Mouse (Mus musculus): ENCODE measurements around the gene Cyp2f2. TPM values are rescaled to one million over a fixed set of nuclear protein-coding genes. Genes with fewer than 3 reads are reported as not detected.

Gene Cyp2f2
- not detected for total RNA-seq (2021)
- long read RNA-seq, experiment 1 = 0 reads
- long read RNA-seq, experiment 2 = 0 reads

DNA sequence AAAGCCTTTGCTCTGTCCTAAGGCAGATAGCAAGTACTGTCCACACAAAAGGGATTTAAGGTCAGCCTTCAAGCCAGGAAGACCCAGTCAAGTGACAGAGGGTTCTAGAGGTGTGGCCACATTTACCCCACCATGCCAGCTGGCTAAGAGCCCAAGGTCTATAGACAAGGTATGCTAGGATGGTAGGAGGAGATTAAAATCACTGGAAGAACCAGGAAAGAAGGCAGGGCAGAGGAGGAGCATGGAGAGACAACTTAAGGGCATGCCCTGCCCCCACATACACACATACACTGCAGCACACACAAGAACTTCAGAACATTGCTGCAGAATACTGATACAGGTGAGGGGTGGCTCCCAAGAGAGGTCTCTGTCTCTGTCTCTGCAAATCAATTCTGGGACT is at the start of gene Cyp2f2:
Gene Cyp2f2, plus strand, starts transcription at position 234 of the 400 bp plus-strand sequence.
- no peak for DNase-seq (ENCODE audit: low spot score in 2 of 2)

DNA sequence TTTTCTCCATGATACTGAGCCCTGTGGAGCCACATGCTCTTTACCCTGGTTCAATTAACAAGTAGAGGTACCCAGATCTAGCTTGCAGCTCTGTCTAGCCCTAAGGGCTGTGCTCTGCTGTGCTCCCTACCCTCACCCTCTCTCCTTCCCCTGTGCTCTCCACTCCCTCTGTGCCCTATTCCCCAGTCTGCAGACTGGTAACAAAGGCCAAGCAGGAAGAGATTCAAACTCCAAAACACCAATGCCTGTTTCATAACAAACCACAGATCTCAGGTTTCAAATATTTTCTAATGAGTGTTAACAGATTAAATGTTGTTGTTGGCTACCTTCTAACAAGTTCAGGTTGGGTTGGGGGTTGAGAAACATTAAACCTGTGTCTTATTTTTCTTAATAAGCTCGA is 41.1 kb upstream of the Cyp2f2 start:
- DNase-seq (ENCODE audit: low spot score in 2 of 2) = no peak

DNA sequence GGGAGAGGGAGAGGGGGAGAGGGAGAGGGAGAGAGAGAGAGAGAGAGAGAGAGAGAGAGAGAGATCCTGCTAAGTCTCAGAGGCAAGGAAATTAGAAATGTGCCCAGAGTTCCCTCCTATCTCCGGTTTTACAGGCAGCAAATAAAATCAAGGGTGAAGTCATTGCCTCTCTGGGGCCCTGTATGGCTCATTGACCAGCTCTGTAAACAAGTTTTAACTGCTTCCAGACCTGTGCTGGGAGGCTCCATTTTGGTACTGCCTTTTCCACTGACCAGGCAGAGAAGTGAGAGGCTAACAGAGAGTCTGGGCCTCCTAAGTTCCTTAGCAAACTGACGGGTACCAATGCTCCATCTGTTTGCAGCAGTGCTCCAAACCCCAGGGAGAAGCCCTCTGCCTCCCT is 38.1 kb upstream of the Cyp2f2 start:
- DNase-seq (ENCODE audit: low spot score in 2 of 2) = no peak

DNA sequence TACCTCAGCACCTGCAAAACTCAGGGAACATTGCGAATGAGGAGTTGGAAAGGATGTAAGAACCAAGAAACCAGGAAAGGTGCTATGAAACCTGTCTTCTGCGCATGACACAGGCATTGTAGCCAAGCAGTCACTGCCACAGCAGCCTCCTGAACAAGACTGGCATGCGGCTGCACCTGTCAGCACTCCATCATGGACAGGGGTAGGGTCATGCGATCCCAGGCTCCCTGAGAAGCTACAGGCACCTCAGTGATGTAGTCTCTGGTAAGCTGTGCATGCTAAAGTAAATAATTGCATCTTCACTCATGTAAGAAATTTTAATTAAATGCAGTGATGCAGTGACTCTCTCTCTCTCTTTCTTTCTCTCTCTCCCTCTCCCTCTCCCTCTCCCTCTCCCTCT is 28.7 kb upstream of the Cyp2f2 start:
- no peak for DNase-seq (ENCODE audit: low spot score in 2 of 2)

DNA sequence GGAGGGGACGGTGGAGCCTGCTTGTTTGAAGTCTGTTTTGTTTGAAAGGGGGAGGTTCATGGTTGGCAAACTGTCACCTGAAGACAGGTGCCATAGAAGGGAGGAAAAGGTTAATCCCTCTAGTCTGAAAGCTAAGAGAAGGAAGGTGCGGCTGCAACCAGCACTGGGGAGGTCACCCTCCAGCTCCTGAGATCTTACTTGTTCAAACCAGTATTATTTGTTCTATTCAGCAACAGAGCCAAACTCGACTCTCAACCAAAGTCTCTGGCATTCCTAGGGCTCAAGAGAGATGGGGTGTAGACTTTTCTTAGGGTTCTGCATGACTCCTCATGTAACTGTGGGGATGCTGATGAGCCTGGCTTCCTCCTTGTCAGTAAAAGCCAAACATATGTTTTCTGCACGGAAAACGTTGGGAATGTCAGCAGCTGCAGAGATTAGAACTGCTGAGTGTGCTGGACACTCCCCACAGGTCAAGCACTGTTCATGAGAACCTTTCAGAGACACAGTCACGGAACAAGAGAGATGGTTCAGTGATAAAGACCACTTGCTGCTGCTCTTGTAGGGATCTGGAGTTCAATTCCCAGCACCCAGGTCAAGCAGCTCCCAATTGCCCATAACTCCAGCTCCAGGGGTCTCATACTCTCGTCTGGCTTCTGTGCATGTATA is 27.5 kb upstream of the Cyp2f2 start:
- no peak for DNase-seq (ENCODE audit: low spot score in 2 of 2)

DNA sequence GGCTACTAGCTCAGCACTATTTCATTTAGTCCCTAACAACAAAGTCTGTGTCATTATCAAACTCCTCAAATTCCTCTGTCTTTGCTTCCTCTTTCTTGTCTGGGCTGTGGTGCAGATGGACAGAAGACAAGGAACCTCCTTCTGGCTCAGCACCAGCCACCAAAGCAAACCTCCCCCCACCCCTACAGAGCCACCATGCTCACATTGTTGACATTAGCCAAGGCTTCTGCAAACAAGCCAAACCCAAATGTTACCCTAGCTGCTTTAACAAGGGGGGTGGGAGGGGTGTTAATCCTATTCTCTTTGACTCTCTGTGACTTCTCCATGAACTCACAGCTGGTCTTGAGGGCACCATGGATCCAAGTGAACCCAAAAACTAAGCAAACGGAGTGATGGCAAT is 26.8 kb upstream of the Cyp2f2 start:
- no peak for DNase-seq (ENCODE audit: low spot score in 2 of 2)

DNA sequence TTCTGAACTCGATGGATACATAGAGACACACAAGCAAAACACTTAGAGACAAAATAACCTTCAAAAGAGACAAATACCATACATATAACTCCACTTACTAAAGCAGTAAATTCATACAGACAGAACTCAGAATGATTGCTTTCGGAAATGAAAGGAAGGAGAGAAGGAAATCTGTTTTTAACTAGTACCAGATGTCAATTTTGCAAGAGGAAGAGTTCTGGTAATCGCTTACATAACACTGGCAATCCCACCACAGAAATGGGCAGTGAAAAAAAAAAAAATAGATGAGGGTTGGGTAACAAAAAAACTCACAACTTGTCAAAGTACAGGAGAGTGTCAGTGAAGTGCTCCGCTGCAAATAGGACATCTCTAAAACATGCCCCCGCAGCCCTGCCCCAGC is 14.8 kb upstream of the Cyp2f2 start:
- no peak for DNase-seq (ENCODE audit: low spot score in 2 of 2)

DNA sequence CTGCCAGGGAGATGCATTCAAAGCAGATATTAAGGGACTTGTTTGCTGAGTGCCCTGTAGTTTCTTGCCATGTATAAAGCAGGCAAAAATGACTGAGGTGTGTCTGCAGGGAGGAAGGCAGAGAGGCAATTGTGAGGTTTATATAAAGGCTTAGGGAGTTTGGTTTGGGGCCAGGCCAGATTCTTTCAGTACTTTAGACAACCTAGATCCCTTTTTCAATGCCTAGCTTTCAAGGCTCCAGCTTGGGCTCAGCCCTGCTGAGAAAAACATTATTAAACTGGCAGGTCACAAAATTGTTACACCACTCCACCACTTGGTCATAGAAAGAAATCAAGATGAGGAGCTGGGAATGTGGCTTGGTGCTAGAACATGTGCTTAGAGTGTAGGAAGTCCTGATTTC is 9.4 kb upstream of the Cyp2f2 start:
- DNase-seq (ENCODE audit: low spot score in 2 of 2) = no peak

DNA sequence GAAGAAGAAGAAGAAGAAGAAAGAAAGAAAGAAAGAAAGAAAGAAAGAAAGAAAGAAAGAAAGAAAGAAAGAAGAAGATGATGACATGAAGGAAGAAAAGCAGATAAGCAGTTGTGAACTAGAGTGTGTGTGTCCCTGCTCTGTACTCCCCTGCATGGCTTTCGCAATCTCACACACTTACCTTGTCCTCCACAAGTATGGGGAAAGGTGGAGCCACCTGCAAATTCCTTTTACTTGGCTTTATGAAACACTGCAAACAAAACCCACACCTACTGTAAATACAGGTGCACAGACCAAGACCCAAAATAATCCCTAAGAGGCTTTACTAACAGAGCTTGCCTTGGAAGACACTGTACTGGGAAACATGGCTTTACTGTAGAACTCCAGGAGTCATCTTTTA is 8.7 kb upstream of the Cyp2f2 start:
- DNase-seq (ENCODE audit: low spot score in 2 of 2) = no peak

DNA sequence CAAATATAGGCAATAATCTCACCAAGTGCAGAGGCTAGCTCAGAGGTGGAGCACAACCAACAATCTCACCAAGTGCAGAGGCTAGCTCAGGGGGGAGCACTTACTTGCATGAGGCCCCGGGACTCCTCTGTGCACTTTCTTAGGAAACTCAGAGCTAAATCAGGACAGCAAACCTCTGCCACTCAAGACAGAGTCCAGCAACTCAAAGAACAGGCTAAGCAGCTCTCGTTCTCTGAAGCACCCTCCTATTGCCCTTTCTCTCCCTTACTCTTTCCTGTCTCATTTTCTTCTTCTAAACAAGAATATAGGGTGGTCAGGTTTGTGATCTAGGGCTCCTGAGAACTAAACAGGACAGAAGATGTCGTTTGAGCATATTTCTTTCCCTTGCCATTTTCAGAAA is 7.7 kb upstream of the Cyp2f2 start:
- no peak for DNase-seq (ENCODE audit: low spot score in 2 of 2)

DNA sequence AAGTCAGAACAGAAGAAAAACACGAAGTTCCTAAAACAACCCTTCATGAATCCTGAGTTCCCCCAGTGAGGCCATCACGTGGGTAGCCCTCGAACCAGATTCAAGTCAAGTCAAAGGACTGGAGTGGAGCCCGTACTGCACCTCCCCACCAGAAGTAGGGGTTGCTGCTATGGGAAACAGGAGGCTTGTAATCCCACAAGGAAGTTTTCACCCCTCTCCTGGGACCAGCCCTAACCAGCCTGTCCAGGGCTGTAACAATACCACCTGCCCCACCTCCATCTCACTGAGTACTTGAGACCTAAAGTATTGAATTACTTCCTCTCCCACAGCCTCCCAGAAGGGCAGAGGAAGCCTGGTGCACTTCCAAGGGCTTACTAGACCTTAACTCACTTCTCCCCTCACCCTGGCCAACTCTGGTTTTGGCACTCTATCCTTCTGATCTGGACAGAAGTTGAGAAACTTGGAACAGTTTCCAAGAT is 1.6 kb upstream of the Cyp2f2 start:
- DNase-seq (ENCODE audit: low spot score in 2 of 2) = peak in 1 of 2 experiments; percentile 12

DNA sequence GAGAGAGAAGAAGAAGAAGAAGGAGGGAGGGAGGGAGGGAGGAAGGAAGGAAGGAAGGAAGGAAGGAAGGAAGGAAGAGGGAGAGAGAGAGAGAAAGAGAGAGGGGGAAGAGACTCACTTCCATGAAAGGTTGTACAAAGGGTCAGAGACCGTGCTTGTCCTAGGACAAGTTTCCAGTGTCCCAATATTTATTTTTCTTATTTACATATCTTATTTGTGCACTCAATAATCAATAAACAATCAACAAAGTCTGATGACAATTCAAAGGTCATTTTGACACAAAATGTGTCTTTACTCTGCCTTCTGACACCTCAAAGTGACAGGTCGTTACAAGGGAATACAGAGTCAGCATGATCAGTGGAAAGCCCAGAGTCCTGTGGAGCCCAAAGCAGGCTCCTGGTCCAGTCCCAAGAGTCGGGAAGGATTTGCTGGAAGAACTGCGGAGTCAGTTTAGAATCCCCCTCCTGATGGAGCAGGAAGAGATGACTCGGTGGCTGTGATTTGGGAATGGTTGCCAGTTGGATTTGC is 4.7 kb downstream of the Cyp2f2 start:
- DNase-seq (ENCODE audit: low spot score in 2 of 2) = no peak

DNA sequence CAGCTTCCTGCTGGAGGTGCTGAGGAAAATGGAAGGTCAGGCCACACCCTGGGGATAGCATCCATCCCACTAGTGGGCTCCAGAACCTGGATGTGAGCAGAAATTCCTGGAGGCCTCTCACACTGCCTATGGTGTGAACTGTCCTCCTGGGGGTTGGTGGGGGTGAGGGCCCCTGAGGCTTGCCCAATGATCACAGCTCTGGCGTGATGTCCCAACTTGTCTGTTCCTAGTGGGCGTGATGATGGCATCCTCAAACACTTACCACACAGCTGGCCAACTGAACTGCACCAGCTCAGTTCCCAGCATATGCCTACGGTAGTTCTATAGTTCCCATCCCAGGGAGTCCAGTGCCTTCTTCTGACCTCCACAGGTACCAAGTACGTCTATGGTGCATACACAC is 5.3 kb downstream of the Cyp2f2 start:
- no peak for DNase-seq (ENCODE audit: low spot score in 2 of 2)

DNA sequence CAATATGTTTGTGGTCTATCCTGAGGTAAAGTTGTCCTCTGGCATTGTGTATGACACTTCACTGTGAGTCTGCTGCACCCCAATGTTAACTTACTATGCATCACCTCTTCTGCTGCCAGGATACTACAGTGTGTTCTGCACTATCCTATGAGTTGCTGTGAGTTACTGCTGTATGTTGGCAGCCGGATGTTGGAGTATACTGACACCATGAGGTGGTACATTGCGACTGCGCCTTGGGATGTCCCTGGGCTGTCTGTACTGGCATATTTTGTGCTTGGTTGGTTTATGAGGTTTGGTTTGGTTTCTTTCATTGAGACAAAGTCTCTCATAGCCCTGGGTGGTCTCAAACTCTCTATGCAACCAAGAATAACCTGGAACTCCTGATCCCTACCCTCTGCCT is 8.5 kb downstream of the Cyp2f2 start:
- DNase-seq (ENCODE audit: low spot score in 2 of 2) = peak; percentile 22 to 36

DNA sequence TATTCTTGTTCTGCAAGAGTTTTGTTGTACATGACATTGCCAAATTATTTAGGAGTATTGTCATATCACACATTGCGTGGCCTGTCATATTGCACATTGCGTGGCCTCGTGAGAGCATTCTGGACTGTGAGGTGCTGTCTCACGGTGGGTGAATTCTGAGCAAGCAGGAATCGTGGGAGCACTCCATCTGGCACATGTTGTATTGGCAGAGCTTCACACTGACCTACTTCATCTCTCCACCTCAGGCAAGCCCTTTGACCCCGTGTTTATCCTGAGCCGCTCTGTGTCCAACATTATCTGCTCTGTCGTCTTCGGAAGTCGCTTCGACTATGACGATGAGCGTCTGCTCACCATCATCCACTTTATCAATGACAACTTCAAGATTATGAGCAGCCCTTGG is 9.2 kb downstream of the Cyp2f2 start:
- DNase-seq (ENCODE audit: low spot score in 2 of 2) = no peak

DNA sequence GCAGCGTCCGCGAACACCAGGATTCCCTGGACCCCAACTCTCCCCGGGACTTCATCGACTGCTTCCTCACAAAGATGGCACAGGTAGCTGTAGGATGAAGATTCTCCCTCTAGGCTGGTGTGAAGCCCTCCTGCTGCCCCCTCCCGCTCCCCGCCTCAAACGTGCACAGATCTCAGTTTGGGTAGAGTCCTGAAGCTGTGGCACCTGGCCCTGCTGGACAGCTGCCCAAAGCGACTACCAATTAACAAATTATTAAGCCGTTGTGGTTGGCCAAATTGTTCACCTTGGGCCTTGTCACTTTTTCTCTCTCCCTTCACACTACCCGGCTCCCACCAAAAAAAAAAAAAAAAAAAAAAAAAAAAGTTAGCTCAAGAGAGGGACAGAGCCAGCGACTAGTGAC is 10.1 kb downstream of the Cyp2f2 start:
- no peak for DNase-seq (ENCODE audit: low spot score in 2 of 2)

DNA sequence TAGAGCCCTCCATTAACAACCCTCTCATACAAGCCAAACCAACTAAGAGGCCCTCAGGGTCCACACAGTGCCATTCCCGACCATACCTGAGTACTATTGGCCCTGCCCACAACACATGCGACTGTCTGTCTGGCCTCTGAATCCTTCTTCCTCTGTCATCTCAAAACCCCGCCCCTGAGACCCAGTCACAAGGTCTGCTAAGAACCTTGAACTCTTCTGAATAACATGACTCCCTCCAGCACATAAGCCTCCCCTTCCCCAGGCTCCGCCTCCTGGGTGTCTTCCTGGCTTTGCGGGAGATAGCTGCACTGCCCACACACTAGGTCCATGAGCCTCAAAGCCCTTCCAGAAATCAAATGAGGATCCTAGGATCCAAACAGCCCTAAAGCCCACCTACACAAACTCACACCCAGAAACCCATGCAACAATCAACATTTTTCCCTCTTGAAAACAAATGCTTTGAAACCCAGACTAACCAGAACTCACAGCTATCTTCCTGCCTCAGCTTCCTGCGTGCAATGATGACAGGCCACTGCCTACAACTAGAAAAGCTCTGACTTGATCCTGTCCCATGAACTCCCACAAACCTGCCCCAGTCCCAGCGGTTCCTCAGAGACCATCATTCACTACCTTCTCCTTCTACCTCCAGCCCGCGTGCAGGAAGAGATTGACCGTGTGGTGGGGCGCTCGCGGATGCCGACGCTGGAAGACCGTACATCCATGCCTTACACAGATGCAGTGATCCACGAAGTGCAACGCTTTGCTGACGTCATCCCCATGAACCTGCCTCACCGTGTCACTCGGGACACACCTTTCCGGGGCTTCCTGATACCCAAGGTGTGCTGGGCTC is 11.0 kb downstream of the Cyp2f2 start:
- DNase-seq (ENCODE audit: low spot score in 2 of 2) = no peak

DNA sequence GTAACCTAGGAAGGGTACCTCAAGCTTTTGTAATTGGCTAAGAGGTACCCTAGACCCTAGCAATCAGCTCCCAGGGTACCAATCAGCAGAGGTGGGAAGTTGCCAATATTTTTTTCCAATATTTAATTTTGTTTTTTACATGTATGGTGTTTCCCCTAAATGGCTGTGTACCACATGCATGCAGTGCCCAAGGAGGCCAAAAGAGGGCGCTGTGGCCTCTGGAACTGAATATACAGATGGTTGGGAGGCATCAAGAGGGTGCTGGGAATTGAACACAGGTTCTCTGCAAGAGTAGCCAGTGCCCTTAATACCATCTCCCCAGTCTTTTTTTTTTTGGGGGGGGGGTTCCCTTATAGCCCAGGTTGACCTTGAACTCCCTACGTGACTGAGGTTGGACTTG is 11.7 kb downstream of the Cyp2f2 start:
- DNase-seq (ENCODE audit: low spot score in 2 of 2) = no peak

DNA sequence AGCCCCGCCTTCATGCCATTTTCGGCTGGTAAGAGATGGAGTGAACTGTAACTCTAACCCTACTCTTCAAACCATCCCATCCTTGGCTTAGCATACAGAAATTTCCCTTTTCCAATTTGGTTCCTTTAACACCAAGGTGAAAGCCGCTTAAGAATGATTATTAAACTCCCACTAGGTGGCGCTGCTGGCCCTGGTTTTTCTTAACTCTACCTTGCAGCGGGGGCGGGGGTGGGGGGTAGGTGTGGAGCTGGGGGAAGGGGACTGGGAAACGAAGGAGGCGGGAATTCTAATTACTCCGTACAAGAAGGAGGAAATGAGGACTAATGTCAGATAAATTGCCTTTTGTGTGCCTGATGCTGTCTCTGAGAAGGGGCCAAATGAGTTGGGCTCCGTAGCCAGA is 12.9 kb downstream of the Cyp2f2 start:
- peak; percentile 40 to 59 for DNase-seq (ENCODE audit: low spot score in 2 of 2)

DNA sequence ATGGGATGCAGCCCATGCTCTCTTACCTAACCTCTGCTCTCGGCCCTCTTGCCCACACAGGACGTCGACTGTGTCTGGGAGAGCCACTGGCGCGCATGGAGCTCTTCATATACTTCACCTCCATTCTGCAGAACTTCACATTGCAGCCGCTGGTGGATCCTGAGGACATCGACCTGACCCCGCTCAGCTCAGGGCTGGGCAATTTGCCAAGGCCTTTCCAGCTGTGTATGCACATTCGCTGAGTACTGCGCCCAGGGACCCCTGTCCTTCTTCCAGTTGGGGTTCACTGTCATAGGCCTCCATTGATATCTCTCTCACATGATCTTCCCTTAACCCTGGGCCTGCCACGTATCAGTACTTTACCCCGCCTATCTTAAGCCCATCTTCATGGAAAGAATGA is 13.4 kb downstream of the Cyp2f2 start:
- DNase-seq (ENCODE audit: low spot score in 2 of 2) = no peak

DNA sequence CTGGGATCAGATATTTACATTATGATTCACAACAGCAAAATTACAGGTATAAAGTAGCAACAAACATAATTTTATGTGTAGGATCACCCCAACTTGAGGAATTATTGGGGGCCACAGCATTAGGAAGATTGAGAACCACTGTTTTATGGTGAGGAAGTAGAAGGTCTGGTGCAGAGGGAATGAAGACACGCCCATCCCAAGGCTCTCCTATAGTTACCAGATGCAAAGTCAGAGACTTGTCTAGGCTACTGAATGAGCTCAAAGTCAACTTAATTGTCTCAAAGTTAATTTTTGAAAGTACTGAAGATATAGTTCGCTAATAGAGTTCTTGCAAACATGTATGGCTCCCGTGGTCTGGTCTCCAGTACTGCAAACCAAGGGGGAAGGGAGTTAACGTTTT is 14.0 kb downstream of the Cyp2f2 start:
- DNase-seq (ENCODE audit: low spot score in 2 of 2) = no peak

DNA sequence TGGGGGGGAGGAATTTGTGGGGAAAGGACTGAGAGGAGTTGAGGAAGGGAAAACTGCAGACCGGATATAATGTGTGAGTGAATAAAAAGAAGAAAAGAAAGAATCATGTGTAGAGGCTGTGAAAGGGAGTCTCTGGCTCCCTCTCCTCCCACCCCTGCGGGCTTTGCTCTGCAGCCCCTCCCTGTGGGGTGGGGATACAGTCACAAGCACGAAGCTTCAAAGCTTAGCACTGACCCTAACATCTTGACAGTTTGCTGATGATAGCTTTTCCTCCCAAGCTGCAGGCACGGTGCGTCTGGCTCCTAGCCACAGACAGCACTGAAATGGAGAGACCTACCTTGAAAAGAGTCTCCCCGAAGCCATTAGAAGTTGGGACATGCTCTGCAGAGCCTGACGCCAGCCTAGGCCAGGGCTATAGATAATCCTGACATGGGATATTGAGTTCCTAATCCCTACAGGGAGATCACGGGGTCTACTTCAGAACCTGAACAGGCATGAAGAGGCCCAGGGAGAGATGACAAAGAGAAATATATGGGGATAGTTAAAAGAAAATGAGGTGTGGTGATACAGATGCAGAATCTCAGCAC is 16.8 kb downstream of the Cyp2f2 start:
- DNase-seq (ENCODE audit: low spot score in 2 of 2) = no peak

All from layer of hippocampus, postnatal 14 days (tissue).